8 mouse cellular contexts compared by ENCODE assay signal in the genomic region with DNA sequence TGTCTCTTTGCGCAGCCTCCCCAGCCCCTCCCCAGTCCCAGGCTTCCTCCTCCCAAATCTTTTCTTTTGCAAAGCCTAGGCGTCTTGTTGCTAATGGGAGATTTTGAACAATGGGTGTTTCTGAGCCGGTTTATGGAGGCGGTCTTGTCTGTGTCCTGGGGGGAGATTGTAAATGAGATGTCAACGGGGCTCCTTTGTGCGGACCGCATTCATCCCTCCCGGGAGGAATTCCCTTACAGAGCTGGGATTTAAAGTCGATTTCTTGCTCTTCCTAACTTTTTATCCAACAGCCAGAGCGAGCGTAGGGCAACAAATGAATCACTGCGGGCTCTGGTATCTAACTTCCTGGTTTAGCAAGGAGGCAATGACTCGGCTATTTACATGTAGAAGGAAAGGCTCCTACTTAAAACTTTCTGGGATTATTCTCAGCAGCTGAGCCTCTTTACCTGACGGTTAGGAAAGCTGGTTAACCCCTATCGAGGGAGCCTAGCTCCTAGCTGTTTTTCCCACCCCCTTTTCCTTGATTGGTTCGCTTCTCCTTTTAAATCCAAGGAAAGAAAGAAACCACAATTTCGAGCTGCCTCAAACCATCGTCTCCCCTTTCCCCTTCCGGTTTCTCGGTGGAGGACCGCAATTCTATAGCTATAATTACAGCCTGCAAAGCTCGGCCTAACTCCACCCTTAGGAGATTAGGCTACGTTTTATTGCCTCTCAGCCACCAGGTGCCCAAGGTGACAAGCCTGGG.
A peak's percentile ranks its signal among the peaks of the same experiment; 100 is the strongest.
DNase-seq lines count a peak whose midpoint lies in the region; ATAC-seq and TF ChIP-seq lines count a peak whose summit lies in the region.

No protein-coding gene starts in this region.

- peak overlapping the region; percentile 88 for H3K27ac ChIP-seq in heart, embryonic 10.5 days
- H3K27ac ChIP-seq in kidney, postnatal 0 days = peak overlapping the region; percentile 88

- H3K9me3 ChIP-seq in heart, embryonic 10.5 days = no peaks in the 10 kb centered on the region
- no peaks in the 10 kb centered on the region for H3K9me3 ChIP-seq in kidney, postnatal 0 days (replicated peaks; ENCODE audit: low read length)

- H3K36me3 ChIP-seq in heart, embryonic 10.5 days = no peaks in the 10 kb centered on the region
- H3K36me3 ChIP-seq in kidney, postnatal 0 days (ENCODE audit: insufficient read depth, low read length) = no peaks in the 10 kb centered on the region

- no peak for ATAC-seq in kidney, postnatal 0 days (replicated peaks; ENCODE audit: low FRiP score, low read depth)

- under 1% methylated on average over 23 of the region's 23 CpGs for WGBS in heart, embryonic 10.5 days
- WGBS in kidney, postnatal 0 days = 2% methylated on average over 23 of the region's 23 CpGs

- peak overlapping the region; percentile 57 for H3K4me2 ChIP-seq in kidney, postnatal 0 days (ENCODE audit: low read length)

- no peak for TF ChIP-seq CTCF in kidney, postnatal 0 days (IDR thresholded peaks at IDR 0.05; ENCODE audit: low read depth)

- H3K4me3 ChIP-seq in heart, embryonic 10.5 days = peak overlapping the region; percentile 55
- H3K4me3 ChIP-seq in kidney, postnatal 0 days (replicated peaks; ENCODE audit: low read depth, low read length) = peak overlapping the region; percentile 22

- H3K9ac ChIP-seq in kidney, postnatal 0 days (ENCODE audit: low read depth, low read length) = peak overlapping the region; percentile 43

- peaks cover 31% of the 10 kb centered on the region for H3K4me1 ChIP-seq in heart, embryonic 10.5 days
- H3K4me1 ChIP-seq in kidney, postnatal 0 days (replicated peaks; ENCODE audit: insufficient read depth, low read length) = peaks cover 25% of the 10 kb centered on the region

- peak; percentile 61 for DNase-seq in adrenal gland, adult 2 months
- DNase-seq in adrenal gland, postnatal 4 days (ENCODE audit: low spot score in 2 of 2) = no peak
- peak; percentile 46 for DNase-seq in adrenal gland, postnatal 36 days
- no peak for DNase-seq in heart, embryonic 10.5 days (ENCODE audit: low spot score)
- DNase-seq in kidney, postnatal 0 days (ENCODE audit: low spot score) = peak; percentile 81
- DNase-seq in mesoderm, embryonic 11.5 days (ENCODE audit: low read depth, low spot score) = peak; percentile 78
- DNase-seq in urinary bladder, postnatal 14 days (ENCODE audit: low spot score) = no peak
- DNase-seq in ovary, adult 18-20 months (ENCODE audit: low spot score) = no peak

- no peaks in the 10 kb centered on the region for H3K27me3 ChIP-seq in heart, embryonic 10.5 days (ENCODE audit: insufficient read depth, poor library complexity, severe bottlenecking)
- H3K27me3 ChIP-seq in kidney, postnatal 0 days (ENCODE audit: insufficient read depth, low read length) = no peaks in the 10 kb centered on the region

Comparison
In these comparisons a context has a peak if more than half of its experiments do, and no peak if none do; other contexts are left out.
1. DNase-seq: peak in adrenal gland, adult 2 months (single experiment), adrenal gland, postnatal 36 days (2 of 2), kidney, postnatal 0 days (single experiment) and mesoderm, embryonic 11.5 days (single experiment); none in adrenal gland, postnatal 4 days (0 of 2), heart, embryonic 10.5 days (single experiment), urinary bladder, postnatal 14 days (single experiment) and ovary, adult 18-20 months (single experiment).